Mouse (Mus musculus) small intestine, adult 2 months (tissue): ENCODE data around the gene Slc6a17.

Source experiments
- CTCF ChIP-seq: fragments of 200-500 bp; IDR thresholded peaks from 2 replicates; pipeline ENCODE4 v1.5.1; 2012; ENCODE audit warnings: low read depth, mild to moderate bottlenecking, control low read depth, inconsistent platforms, low read length, moderate library complexity, mixed read lengths; ENCODE audit not compliant: insufficient replicate concordance, insufficient read length; ENCODE audit errors: extremely low read depth
- POLR2A ChIP-seq: fragments of 200-500 bp; IDR thresholded peaks from 2 replicates; pipeline ENCODE4 v1.6.1; 2012; ENCODE audit warnings: low read depth, mild to moderate bottlenecking, control low read depth, inconsistent platforms, low read length, moderate library complexity

GRCm38 (mm10) chr3:107546956-107547355 is 29.1 kb upstream of the Slc6a17 start:
- TF ChIP-seq CTCF (no peak), POLR2A (no peak)
